Mouse (Mus musculus) heart, adult 2 months (tissue): Measurements from ENCODE around the gene Sorl1.

Source experiments
- CTCF ChIP-seq: fragments of 200-600 bp; IDR thresholded peaks from 2 replicates; pipeline ENCODE4 v1.8.1; 2022; ENCODE audit warnings: antibody characterized with exemption, mild to moderate bottlenecking, moderate library complexity
- POLR2A ChIP-seq: fragments of 200-500 bp; IDR thresholded peaks from 2 replicates; pipeline ENCODE4 v1.6.1; 2011; ENCODE audit warnings: mild to moderate bottlenecking, low read depth, low read length, control low read depth; ENCODE audit not compliant: insufficient read depth

- no peak for TF ChIP-seq CTCF
- no peak for TF ChIP-seq POLR2A
Observed at GRCm38 (mm10) chr9:41936598-41936997, 187.5 kb downstream of the Sorl1 start.
